Mouse (Mus musculus) heart, adult 18-20 months (tissue): ENCODE data around the gene Teddm1a. TPM values are rescaled to one million over a fixed set of nuclear protein-coding genes. Genes with fewer than 3 reads are reported as not detected.

Experiments
- DNase-seq, 2 experiments: peaks; one replicate each; pipeline ENCODE4 v3.0.0; 2021 to 2022; ENCODE audit warnings: mixed read lengths in 1 of 2
- microRNA-seq, 2 experiments: library from miRNA; unstranded; fragments of <30 nt; microRNA quantifications; one replicate each; pipeline ENCODE4 v1.2.0; 2022
- total RNA-seq, 2 experiments: library from RNA; stranded (reverse); gene quantifications; 2 replicates each; pipeline ENCODE4 v1.2.3; 2021

Gene Teddm1a
- total RNA-seq, 2 experiments from 2014 or later = not detected

DNA sequence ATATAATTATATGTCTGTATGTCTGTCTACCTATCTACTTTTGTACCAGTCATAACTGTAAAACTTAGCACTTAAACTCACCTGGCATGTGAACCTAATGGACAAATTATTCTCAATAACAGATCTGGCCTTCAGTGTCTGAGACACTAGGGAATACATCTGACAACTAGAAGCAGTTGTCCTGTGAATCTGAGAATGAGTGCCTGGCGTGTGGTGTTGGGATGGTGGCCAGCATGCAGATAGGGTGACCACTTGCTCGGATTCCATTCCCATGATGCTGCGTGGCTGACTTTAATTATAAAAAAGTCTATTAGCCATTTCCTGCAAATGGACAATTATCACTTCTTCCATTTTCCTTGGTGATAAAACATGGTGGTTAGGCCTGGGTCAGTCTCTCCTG lies 14.3 kb downstream of the Teddm1a start:
- no peak for DNase-seq

DNA sequence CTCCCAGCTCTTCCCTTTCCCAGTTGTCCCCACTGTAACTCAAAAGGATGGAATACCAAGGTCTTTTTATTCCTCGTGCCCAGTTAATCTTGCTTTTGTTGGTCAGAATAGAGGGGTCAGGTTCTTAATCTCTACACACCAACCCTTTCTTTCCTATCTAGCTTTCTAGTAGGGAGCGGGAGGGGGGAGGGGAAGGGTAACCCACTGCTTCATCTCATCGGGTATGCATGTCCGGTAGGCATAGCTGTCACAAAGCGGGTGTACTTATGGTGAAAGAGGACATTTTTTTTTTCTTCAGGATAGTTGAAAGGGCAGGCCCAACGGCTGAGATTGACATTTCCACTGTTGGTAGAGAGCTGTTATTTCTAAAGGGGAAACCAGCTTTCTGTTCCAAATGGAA lies 16.7 kb downstream of the Teddm1a start:
- DNase-seq = no peak

DNA sequence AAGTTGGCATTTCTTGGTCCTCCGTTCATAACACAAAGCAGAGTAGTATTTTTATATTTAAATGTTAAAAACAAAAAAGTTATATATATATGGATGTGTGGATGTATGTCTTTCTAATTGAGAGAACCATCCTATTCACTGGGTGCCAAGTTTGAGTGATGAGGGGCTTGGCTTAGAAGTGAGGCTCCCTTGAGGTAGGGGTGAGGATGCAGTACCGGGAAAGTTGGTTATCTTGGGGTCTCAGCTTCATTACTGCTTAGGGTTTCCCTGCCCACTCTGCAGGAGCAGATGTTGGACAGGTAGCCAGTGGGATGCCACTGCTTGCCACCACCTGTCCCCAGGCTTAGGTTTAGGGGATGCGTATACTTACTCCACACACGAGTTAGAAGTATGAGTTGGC lies 17.2 kb downstream of the Teddm1a start:
- no peak for DNase-seq

DNA sequence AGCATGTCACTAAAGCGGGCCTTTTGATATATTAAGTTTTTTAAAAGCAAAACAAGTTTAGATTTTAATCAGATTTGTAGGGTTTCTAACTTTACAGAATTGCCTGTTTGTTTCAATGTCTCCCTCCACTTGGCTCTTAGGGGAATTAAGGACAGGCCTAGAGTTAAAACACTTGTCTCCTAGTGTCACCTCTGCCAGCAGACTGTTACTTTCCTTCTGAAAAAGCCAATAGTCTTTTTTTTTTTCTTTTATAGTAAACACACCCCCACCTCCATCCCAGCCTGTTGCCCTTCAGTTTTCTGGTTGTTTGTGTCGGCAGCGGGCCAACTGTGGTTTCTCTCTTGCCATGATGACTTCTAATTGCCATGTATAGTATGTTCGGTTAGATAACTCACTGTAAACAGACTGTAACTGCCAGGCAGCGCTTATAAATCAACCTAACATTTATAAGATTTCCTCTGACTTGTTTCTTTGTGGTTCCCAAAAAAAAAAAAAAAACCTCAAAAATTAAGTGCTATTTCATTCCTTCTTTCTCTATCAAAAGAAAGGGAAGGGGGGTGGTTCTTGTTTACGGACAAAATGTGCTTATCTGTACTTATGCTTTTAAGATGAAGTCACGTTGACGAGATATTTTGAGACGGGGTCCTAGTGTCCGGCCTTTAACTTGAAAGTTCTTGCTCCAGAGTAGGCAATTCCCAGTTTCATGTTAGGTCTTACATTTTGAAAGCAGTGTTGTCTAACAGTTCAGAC lies 17.8 kb downstream of the Teddm1a start:
- no peak for DNase-seq

DNA sequence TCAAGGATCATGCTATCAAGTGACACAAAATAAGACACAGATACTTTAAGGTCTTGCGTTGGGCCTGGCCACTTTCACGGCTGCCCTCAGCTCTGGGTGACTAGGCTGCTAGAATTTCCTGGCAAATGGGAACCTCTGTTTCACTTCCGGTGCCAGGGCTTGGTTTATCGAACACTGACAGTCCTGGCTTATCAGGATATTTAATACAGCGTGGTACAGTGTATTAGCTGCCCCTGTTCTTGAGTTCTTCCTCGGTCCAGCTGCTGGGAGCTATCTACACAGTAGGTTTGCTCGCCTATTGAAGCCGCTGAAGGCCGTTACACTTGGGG lies 18.4 kb downstream of the Teddm1a start:
- no peak for DNase-seq

DNA sequence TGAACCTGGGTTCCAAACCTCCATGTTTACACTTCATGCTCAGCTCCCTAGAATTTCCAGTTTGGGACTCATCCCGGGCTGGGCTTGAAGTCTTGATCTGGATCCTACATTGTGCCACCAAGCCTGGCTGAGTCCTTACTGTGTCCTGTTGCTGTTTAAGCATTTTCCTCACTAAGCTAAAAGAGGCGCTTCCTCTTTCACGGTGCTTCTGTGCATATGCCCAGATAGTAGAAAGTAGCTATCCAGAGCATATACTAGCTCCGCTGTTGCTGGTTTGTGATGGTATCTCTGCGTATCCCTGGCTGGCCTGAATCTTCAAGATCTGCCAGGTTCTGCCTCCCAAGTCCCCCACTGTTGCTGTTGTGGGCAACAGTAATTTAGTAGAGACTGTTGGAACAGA lies 18.9 kb downstream of the Teddm1a start:
- no peak for DNase-seq

DNA sequence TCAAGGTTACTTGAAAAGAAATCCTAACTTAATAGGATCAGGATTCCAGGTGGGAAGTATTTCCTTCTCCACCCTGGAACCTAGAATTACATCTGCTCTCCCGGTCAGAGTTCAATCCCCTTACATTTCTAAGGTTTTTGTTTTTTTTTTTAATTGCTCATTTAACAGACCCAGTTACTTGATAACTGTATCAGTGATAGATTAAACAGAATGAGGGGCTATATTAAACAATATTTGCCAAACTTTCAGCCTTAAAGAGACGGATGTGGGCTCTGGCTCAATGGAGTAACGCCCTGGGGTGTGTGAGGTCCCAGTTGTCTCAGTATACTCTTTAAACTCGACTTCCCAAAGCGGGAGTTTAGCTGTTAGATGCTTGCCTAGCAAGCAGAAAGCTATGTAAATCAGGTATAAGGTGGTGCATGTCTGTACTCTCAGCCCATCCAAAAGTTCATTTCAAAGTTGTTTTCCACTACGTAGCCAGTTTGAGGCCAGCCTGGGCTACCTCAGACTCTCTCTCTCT lies 19.8 kb downstream of the Teddm1a start:
- DNase-seq = no peak

DNA sequence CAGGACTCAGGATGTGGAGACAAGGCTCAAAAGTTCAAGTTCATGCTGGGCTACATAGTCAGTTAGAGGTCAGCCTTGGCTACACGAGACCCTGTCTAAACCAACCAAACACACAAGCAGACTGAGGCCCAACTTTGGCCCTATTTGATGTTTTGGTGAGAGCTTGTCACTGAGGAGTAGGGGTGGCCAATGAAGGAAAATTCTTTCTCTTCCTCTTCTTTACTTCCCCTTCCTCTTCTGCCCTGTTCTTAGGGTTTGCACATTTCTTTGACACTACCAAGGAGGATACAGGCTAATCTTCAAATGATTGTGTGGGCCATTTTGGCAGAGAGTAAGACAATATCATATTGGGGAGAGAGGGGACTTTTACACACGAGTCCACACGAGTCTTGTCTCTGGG lies 22.3 kb downstream of the Teddm1a start:
- no peak for DNase-seq

DNA sequence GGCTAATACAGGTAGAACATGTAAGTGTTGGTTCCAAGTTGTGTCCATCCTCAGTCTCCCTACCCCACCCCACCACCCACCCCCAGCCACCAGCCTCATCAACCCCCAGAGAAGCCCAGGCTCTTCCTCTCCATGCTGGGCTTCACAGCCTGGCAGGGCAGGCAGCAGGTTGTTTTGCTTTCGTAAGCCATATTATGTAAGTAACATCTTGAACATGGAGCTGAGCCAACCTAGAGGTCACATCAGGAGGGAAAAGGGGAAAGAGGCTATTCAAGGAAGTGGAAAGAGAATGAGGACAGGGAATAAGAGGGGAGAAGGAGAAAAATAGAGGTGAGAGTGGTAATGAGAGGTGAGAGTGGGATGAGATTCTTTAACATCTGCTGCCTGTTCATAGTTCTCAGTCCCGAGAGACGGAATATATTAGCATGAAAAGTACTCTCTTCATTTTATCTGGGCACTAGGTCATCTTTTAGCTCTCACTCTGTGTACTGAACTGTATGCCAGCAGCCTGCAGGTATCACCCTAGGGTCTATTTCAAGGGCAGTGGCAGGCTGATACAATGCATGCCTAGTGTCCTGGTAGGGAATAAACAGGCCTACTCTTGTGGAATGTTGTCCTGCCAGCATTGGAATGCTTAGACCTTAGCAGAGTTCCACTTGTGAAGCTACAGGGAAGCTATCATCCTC lies 27.1 kb downstream of the Teddm1a start:
- DNase-seq = peak; percentile 65 to 67

- no peak for DNase-seq
Observed at GRCm38 (mm10) chr1:153921642-153922041, 30.1 kb downstream of the Teddm1a start.

GRCm38 (mm10) chr1:153922571-153923021 lies 31.1 kb downstream of the Teddm1a start:
- DNase-seq = peak; percentile 76 to 89

GRCm38 (mm10) chr1:153924395-153925385 lies 33.1 kb downstream of the Teddm1a start:
- no peak for DNase-seq

GRCm38 (mm10) chr1:153930431-153930830 lies 38.9 kb downstream of the Teddm1a start:
- no peak for DNase-seq

- DNase-seq = no peak
Observed at GRCm38 (mm10) chr1:153933772-153934171, 42.2 kb downstream of the Teddm1a start.

- DNase-seq = no peak
Observed at GRCm38 (mm10) chr1:153935844-153936380, 44.4 kb downstream of the Teddm1a start.

GRCm38 (mm10) chr1:153937025-153937424 lies 45.5 kb downstream of the Teddm1a start:
- no peak for DNase-seq

DNA sequence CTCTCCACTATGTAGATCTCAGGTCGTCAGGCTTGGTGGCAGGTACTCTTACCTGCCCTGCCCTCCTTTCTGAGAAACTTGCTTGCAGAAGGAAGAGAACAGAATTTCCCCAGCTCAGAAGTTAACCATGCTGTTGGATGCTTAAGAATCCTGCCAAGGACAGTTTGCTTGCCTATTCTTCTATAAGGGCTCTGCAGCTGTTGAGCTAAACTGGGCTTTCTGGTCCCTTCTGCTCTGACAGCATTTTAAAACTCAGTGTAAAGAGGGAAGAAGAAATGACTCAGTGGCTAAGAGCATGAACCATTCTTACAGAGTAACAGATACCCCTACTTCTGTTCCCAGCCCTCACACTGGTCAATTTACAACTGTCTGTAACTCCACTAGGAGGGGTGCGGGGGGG lies 49.4 kb downstream of the Teddm1a start:
- no peak for DNase-seq

Small RNA genes lying within 50 kb of the gene (microRNA-seq; reads per million reads assigned to microRNA genes)
- gene Mir8114 = 26.7 to 31.9 reads per million in 2 experiments

Other genes with a start within 250 kb of the Teddm1a start
- gene Rgs8, start 238.7 kb upstream of the Teddm1a start, total RNA-seq = not detected
- 1 to 10 TPM; 1.2 to 1.5 TPM for gene Rgs16, start 151.4 kb upstream of the Teddm1a start, total RNA-seq
- 1 to 10 TPM; 2.8 to 5.0 TPM for gene Rnasel, start 142.3 kb upstream of the Teddm1a start, total RNA-seq
- gene Rgsl1, start 47.6 kb upstream of the Teddm1a start, total RNA-seq = not detected
- gene Teddm1b, start 17.4 kb upstream of the Teddm1a start, total RNA-seq = not detected
- 100 to 1,000 TPM; 539 to 709 TPM for gene Glul, start 8.2 kb downstream of the Teddm1a start, total RNA-seq
- gene Teddm2, start 8.5 kb downstream of the Teddm1a start, total RNA-seq = under 1 TPM; 0.60 to 0.77 TPM